Mouse (Mus musculus) limb, embryonic 15.5 days (tissue): ENCODE results near the gene Eng. TPM values are rescaled to one million over a fixed set of nuclear protein-coding genes. Genes with fewer than 3 reads are reported as not detected.
A peak's percentile ranks its signal among the peaks of the same experiment; 100 is the strongest.

ENCODE experiments used
- ATAC-seq: fragments of 200-750 bp; cut with Nextera tagmentation; 2 replicates; pipeline ENCODE4 v1.8.0; 2017; ENCODE audit warnings: low read depth, moderate TSS enrichment; ENCODE audit not compliant: insufficient number of reproducible peaks, low FRiP score, low TSS enrichment
- H3K27ac ChIP-seq: fragments of 300-500 bp; sonication (generic); 2 replicates; pipeline ENCODE4 v1.5.1; 2015; ENCODE audit warnings: moderate library complexity, mild to moderate bottlenecking, inconsistent platforms
- H3K27me3 ChIP-seq: fragments of 300-500 bp; sonication (generic); 2 replicates; pipeline ENCODE4 v1.6.1; 2015; ENCODE audit warnings: inconsistent platforms
- H3K36me3 ChIP-seq: fragments of 300-500 bp; sonication (generic); 2 replicates; pipeline ENCODE4 v1.6.1; 2015; ENCODE audit warnings: inconsistent platforms
- H3K4me1 ChIP-seq: fragments of 300-500 bp; sonication (generic); 2 replicates; pipeline ENCODE4 v1.6.1; 2015; ENCODE audit warnings: inconsistent platforms
- H3K4me2 ChIP-seq: fragments of 300-500 bp; sonication (generic); 2 replicates; pipeline ENCODE4 v1.6.1; 2015; ENCODE audit warnings: mild to moderate bottlenecking, inconsistent platforms
- H3K4me3 ChIP-seq: fragments of 300-500 bp; sonication (generic); 2 replicates; pipeline ENCODE4 v1.5.1; 2015; ENCODE audit warnings: mild to moderate bottlenecking, inconsistent platforms
- H3K9ac ChIP-seq: fragments of 300-500 bp; sonication (generic); 2 replicates; pipeline ENCODE4 v1.6.1; 2015; ENCODE audit warnings: inconsistent platforms
- H3K9me3 ChIP-seq: fragments of 300-500 bp; sonication (generic); 2 replicates; pipeline ENCODE4 v1.6.1; 2016; ENCODE audit warnings: inconsistent platforms
- WGBS: fragments of 180-500 bp; shearing (Covaris S2); methylation state at CpG from one replicate; pipeline ENCODE4 v1.1.7; 2015; 5-methylcytosine and 5-hydroxymethylcytosine counted together
- polyA plus RNA-seq: library from polyadenylated mRNA; unstranded; fragments of >200 nt; fragmentation: Nextera tagmentation; extraction: Ambion mirVana; gene quantifications from 2 replicates; pipeline ENCODE4 v1.2.1, GENCODE M21; 2015

Gene Eng
- polyA plus RNA-seq, 1 experiment from 2014 or later: 64.6 TPM

GRCm38 (mm10) chr2:32671907-32672595 lies 25.7 kb downstream of the Eng start:
- Histone ChIP-seq H3K36me3 (peaks cover 40% of the 10 kb centered on the region), H3K9ac (no peak overlapping the region), H3K9me3 (no peaks in the 10 kb centered on the region), H3K27me3 (no peaks in the 10 kb centered on the region), H3K4me2 (no peak overlapping the region), H3K4me3 (no peak overlapping the region), H3K4me1 (peaks cover 7% of the 10 kb centered on the region), H3K27ac (no peak overlapping the region)
- ATAC-seq: no peak
- WGBS: 71% methylated on average over 9 of the region's 9 CpGs

- Histone ChIP-seq H3K36me3 (peaks cover 47% of the 10 kb centered on the region), H3K4me1 (peaks cover 7% of the 10 kb centered on the region), H3K9me3 (no peaks in the 10 kb centered on the region), H3K4me3 (no peak overlapping the region), H3K9ac (no peak overlapping the region), H3K27me3 (no peaks in the 10 kb centered on the region), H3K27ac (peak overlapping the region; percentile 22; the same call in 1 of the 2 replicates), H3K4me2 (no peak overlapping the region)
- ATAC-seq: no peak
- 66% methylated on average over 16 of the region's 16 CpGs for WGBS
These were observed 27.0 kb downstream of the Eng start for GRCm38 (mm10) chr2:32673176-32673917.

GRCm38 (mm10) chr2:32676821-32677220 lies 30.4 kb downstream of the Eng start:
- Histone ChIP-seq H3K4me2 (no peak overlapping the region), H3K27me3 (no peaks in the 10 kb centered on the region), H3K36me3 (peaks cover 41% of the 10 kb centered on the region), H3K9me3 (no peaks in the 10 kb centered on the region), H3K4me3 (no peak overlapping the region), H3K4me1 (peaks cover 27% of the 10 kb centered on the region), H3K27ac (no peak overlapping the region), H3K9ac (no peak overlapping the region)
- WGBS: 82% methylated on average over 3 of the region's 3 CpGs
- no peak for ATAC-seq

DNA sequence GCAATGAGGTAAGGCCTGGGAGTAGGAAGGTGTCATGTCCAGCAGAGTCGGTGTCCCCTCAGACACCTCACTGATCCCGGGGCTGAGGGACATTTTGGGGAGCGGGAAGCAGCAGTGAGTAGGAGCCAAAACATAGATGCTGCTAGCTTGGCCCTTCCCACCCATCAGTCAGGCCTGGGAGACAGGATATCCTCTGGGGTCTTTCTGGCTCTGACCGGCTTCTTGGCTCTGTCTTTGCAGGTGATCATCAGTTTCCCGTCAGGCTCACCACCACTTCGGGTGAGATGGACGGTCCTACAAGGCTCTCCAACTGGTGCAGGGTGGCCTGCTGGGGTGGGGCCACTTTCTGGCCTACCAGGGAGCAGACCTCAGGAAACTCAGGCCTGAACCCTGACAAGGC lies 31.3 kb downstream of the Eng start:
- H3K27ac ChIP-seq: no peak overlapping the region
- ATAC-seq: no peak
- no peak overlapping the region for H3K4me3 ChIP-seq
- no peaks in the 10 kb centered on the region for H3K9me3 ChIP-seq
- 91% methylated on average over 7 of the region's 7 CpGs for WGBS
- H3K4me2 ChIP-seq: no peak overlapping the region
- H3K4me1 ChIP-seq: peaks cover 31% of the 10 kb centered on the region
- H3K9ac ChIP-seq: no peak overlapping the region
- H3K27me3 ChIP-seq: no peaks in the 10 kb centered on the region
- peaks cover 40% of the 10 kb centered on the region for H3K36me3 ChIP-seq

- Histone ChIP-seq H3K4me3 (no peak overlapping the region), H3K36me3 (peaks cover 45% of the 10 kb centered on the region), H3K27ac (peak overlapping the region; percentile 23), H3K9ac (0 out of 2 replicates have a peak overlapping the region, but pooled peaks have one; percentile 1), H3K9me3 (no peaks in the 10 kb centered on the region), H3K4me2 (no peak overlapping the region), H3K27me3 (no peaks in the 10 kb centered on the region), H3K4me1 (peaks cover 24% of the 10 kb centered on the region)
- WGBS: 25% methylated on average over 7 of the region's 7 CpGs
- no peak for ATAC-seq
These were observed 33.7 kb downstream of the Eng start for GRCm38 (mm10) chr2:32680051-32680451.

DNA sequence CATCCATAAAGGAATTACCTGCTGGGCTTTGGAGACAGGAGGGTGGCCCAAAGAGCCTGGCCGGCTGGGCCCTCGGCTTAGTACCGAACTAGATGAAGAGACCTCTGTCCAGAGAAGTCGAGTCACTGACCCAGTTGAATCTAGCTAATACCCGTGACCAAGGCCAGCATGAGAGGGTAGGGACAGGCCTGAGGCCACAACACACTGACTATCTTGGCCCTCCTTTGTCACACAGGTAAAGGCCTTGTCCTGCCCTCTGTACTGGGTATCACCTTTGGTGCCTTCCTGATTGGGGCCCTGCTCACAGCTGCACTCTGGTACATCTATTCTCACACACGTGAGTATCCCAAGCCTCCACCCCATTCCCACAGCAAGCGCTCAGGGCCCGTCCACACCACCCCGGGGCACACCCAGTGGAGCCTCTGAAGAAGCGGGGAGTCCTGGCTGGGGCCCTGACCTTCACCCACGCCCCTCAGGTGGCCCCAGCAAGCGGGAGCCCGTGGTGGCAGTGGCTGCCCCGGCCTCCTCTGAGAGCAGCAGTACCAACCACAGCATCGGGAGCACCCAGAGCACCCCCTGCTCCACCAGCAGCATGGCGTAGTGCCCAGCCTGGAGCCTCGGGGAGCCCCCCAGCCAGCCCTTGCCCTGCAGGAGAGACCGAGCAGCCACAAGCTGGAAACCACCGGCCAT lies 34.7 kb downstream of the Eng start:
- no peaks in the 10 kb centered on the region for H3K9me3 ChIP-seq
- H3K36me3 ChIP-seq: peaks cover 53% of the 10 kb centered on the region
- no peak overlapping the region for H3K27ac ChIP-seq
- no peaks in the 10 kb centered on the region for H3K27me3 ChIP-seq
- ATAC-seq: no peak
- peaks cover 26% of the 10 kb centered on the region for H3K4me1 ChIP-seq
- H3K4me2 ChIP-seq: no peak overlapping the region
- no peak overlapping the region for H3K4me3 ChIP-seq
- 85% methylated on average over 19 of the region's 19 CpGs for WGBS
- no peak overlapping the region for H3K9ac ChIP-seq

GRCm38 (mm10) chr2:32681754-32682153 lies 35.4 kb downstream of the Eng start:
- H3K9me3 ChIP-seq: no peaks in the 10 kb centered on the region
- 50% methylated on average over 6 of the region's 6 CpGs for WGBS

GRCm38 (mm10) chr2:32682721-32683417 lies 36.5 kb downstream of the Eng start:
- no peaks in the 10 kb centered on the region for H3K27me3 ChIP-seq
- H3K9ac ChIP-seq: no peak overlapping the region
- WGBS: 79% methylated on average over 14 of the region's 14 CpGs
- H3K4me3 ChIP-seq: no peak overlapping the region
- H3K9me3 ChIP-seq: no peaks in the 10 kb centered on the region
- no peak overlapping the region for H3K4me2 ChIP-seq
- no peak overlapping the region for H3K27ac ChIP-seq
- ATAC-seq: no peak
- H3K36me3 ChIP-seq: peaks cover 65% of the 10 kb centered on the region
- peaks cover 27% of the 10 kb centered on the region for H3K4me1 ChIP-seq

More at GRCm38 (mm10) chr2:32681754-32682153, 35.4 kb downstream of the Eng start:
- Histone ChIP-seq H3K4me2 (no peak overlapping the region), H3K27ac (no peak overlapping the region), H3K4me1 (peaks cover 27% of the 10 kb centered on the region), H3K4me3 (no peak overlapping the region), H3K27me3 (no peaks in the 10 kb centered on the region), H3K9ac (no peak overlapping the region), H3K36me3 (peaks cover 59% of the 10 kb centered on the region)
- no peak for ATAC-seq

DNA sequence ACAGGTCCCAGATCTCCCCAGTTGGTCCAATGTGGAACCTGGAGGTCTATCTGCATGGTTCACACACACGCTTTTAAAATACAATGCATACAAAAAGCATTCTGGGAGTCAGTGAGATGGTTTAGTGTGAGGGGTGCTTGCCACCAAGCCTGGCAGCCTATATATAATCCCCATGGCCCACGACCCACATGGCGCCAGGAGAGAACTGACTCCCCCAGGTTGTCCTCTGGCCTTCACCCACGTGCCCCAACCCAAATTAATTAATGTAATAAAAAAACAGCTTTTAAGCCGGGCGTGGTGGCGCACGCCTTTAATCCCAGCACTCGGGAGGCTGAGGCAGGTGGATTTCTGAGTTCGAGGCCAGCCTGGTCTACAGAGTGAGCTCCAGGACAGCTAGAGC lies 37.3 kb downstream of the Eng start:
- Histone ChIP-seq H3K27ac (no peak overlapping the region; the same call in 1 of the 2 replicates), H3K27me3 (no peaks in the 10 kb centered on the region), H3K36me3 (peaks cover 68% of the 10 kb centered on the region), H3K4me3 (no peak overlapping the region), H3K4me1 (peaks cover 27% of the 10 kb centered on the region), H3K4me2 (no peak overlapping the region), H3K9me3 (no peaks in the 10 kb centered on the region), H3K9ac (no peak overlapping the region)
- WGBS: 88% methylated on average over 10 of the region's 10 CpGs
- no peak for ATAC-seq

GRCm38 (mm10) chr2:32684681-32685428 lies 38.5 kb downstream of the Eng start:
- peaks cover 68% of the 10 kb centered on the region for H3K36me3 ChIP-seq
- H3K27ac ChIP-seq: no peak overlapping the region
- 86% methylated on average over 15 of the region's 15 CpGs for WGBS
- peaks cover 29% of the 10 kb centered on the region for H3K4me1 ChIP-seq
- H3K4me2 ChIP-seq: no peak overlapping the region
- H3K9me3 ChIP-seq: no peaks in the 10 kb centered on the region
- no peak overlapping the region for H3K9ac ChIP-seq
- no peak for ATAC-seq
- no peak overlapping the region for H3K4me3 ChIP-seq
- no peaks in the 10 kb centered on the region for H3K27me3 ChIP-seq

DNA sequence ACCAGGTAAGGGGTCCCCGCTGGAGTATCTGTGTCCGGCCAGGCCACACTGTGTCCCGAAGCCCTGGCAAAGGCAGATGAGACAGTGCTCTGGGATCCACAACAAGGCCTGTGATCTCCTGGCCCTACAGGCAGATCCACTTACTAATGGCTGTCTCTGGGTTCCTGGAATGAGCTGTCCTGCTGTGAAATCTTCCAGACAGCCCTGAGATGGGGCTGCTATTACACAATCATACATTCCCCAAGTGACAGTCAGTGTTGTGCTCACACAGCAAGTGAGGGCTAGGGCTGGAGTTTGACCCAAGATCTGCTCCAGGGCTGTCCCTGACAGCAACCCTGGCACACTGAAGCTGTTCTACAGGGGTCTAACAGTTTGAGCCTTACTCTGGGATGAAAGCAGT lies 39.4 kb downstream of the Eng start:
- 94% methylated on average over 3 of the region's 3 CpGs for WGBS
- Histone ChIP-seq H3K27ac (no peak overlapping the region), H3K27me3 (no peaks in the 10 kb centered on the region), H3K9ac (no peak overlapping the region), H3K36me3 (peaks cover 68% of the 10 kb centered on the region), H3K4me1 (peaks cover 22% of the 10 kb centered on the region), H3K4me2 (no peak overlapping the region), H3K9me3 (no peaks in the 10 kb centered on the region), H3K4me3 (no peak overlapping the region)
- no peak for ATAC-seq
